Mouse (Mus musculus) embryonic facial prominence, embryonic 11.5 days (tissue): ENCODE results near the gene Crtc1. TPM values are rescaled to one million over a fixed set of nuclear protein-coding genes. Genes with fewer than 3 reads are reported as not detected.

Source experiments
- ATAC-seq: fragments of 200-750 bp; cut with Nextera tagmentation; replicated peaks from 2 replicates; pipeline ENCODE4 v1.8.0; 2017; ENCODE audit warnings: low read depth; ENCODE audit not compliant: insufficient number of reproducible peaks, low FRiP score, low TSS enrichment
- DNase-seq: peaks from one replicate; pipeline ENCODE4 v3.0.0-alpha.2; 2015; ENCODE audit warnings: low spot score
- H3K27ac ChIP-seq: fragments of 300-500 bp; sonication (generic); replicated peaks from 2 replicates; pipeline ENCODE4 v1.5.1; 2014; ENCODE audit warnings: mild to moderate bottlenecking, low read depth, low read length, control low read depth
- H3K27me3 ChIP-seq: fragments of 300-500 bp; sonication (generic); 2 replicates; pipeline ENCODE4 v1.6.1; 2014; ENCODE audit warnings: mild to moderate bottlenecking, low read length, moderate library complexity, mixed read lengths; ENCODE audit not compliant: control insufficient read depth, insufficient read depth
- H3K36me3 ChIP-seq: fragments of 300-500 bp; sonication (generic); replicated peaks from 2 replicates; pipeline ENCODE4 v1.6.1; 2014; ENCODE audit warnings: low read depth, mild to moderate bottlenecking, low read length, moderate library complexity, mixed read lengths; ENCODE audit not compliant: control insufficient read depth, insufficient read depth
- H3K4me1 ChIP-seq: fragments of 300-500 bp; sonication (generic); 2 replicates; pipeline ENCODE4 v1.6.1; 2014; ENCODE audit warnings: low read length, mixed read lengths; ENCODE audit not compliant: control insufficient read depth, insufficient read depth
- H3K4me2 ChIP-seq: fragments of 300-500 bp; sonication (generic); 2 replicates; pipeline ENCODE4 v1.6.1; 2014; ENCODE audit warnings: low read depth, mild to moderate bottlenecking, control low read depth, low read length, moderate library complexity
- H3K4me3 ChIP-seq: fragments of 300-500 bp; sonication (generic); 2 replicates; pipeline ENCODE4 v1.5.1; 2014; ENCODE audit warnings: low read depth, low read length, control low read depth
- H3K9ac ChIP-seq: fragments of 300-500 bp; sonication (generic); replicated peaks from 2 replicates; pipeline ENCODE4 v1.6.1; 2014; ENCODE audit warnings: mild to moderate bottlenecking, control low read depth, low read length
- H3K9me3 ChIP-seq: fragments of 300-500 bp; sonication (generic); replicated peaks from 2 replicates; pipeline ENCODE4 v1.6.1; 2016; ENCODE audit warnings: mild to moderate bottlenecking, low read length, inconsistent platforms, mixed read lengths; ENCODE audit not compliant: control insufficient read depth
- WGBS: fragments of 180-500 bp; shearing (Covaris S2); extraction: QIAGEN DNeasy Blood & Tissue Kit; methylation state at CpG from one replicate; pipeline ENCODE4 v1.1.7; 2014; 5-methylcytosine and 5-hydroxymethylcytosine counted together
- polyA plus RNA-seq: library from polyadenylated mRNA; unstranded; fragments of >200 nt; fragmentation: Nextera tagmentation; extraction: Ambion mirVana; gene quantifications from 2 replicates; pipeline ENCODE4 v1.2.1, GENCODE M21; 2014

Crtc1 gene
- polyA plus RNA-seq, 1 experiment from 2014 or later: 10.2 TPM

DNA sequence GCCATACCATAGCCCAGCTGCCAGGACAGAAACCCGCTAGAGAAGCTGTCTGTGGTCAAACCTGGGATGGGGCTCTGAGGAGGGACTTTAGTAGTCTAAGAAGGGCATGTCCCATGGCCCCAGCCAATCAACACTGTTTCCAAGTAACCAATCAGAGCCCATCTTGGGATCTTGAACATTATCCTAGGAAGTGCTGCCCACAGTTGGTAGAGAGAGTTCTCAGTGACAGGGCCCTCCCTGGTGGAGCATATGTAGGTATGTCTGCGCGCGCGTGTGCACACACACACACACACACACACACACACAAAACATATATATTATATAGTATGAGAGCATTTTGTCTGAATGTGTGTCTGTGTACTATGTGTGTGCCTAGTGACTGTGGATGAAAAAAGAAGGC, 46.3 kb downstream of the Crtc1 start:
- no peak overlapping the region for H3K4me2 ChIP-seq
- H3K4me1 ChIP-seq: no peaks in the 10 kb centered on the region
- DNase-seq (no peak), ATAC-seq (no peak)
- H3K4me3 ChIP-seq: no peak overlapping the region
- H3K36me3 ChIP-seq: no peaks in the 10 kb centered on the region
- H3K9me3 ChIP-seq: no peaks in the 10 kb centered on the region
- 85% methylated on average over 5 of the region's 5 CpGs for WGBS
- H3K27me3 ChIP-seq: no peaks in the 10 kb centered on the region
- H3K27ac ChIP-seq: no peak overlapping the region
- H3K9ac ChIP-seq: no peak overlapping the region

DNA sequence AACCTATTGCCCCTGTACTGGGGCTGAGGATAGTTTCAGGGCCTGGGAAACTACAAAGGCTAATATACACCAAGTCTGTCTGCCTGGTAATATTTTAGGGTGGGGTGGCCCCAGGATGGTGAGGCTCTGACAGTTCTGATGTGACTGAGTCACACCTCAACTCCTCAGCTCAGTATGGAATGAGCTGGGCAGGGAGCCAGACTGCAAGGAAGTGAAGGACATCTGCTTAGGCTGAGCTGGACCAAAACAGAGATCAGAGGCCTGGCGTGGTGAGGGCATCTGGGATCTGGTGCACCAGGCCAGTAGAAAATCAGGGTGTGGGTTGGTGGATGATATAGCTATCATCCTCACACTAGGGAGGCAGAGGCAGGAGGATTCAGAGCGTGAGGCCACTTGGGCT, 49.7 kb downstream of the Crtc1 start:
- no peaks in the 10 kb centered on the region for H3K9me3 ChIP-seq
- H3K36me3 ChIP-seq: no peaks in the 10 kb centered on the region; the same call in 1 of the 2 replicates
- no peak overlapping the region for H3K9ac ChIP-seq
- H3K4me3 ChIP-seq: no peak overlapping the region
- WGBS: 87% methylated on average over 2 of the region's 2 CpGs
- H3K4me2 ChIP-seq: no peak overlapping the region
- ATAC-seq: no peak
- H3K27me3 ChIP-seq: no peaks in the 10 kb centered on the region
- H3K4me1 ChIP-seq: no peaks in the 10 kb centered on the region
- DNase-seq: no peak
- H3K27ac ChIP-seq: no peak overlapping the region

GRCm38 (mm10) chr8:70383287-70383686, 56.1 kb downstream of the Crtc1 start:
- no peaks in the 10 kb centered on the region; the same call in 1 of the 2 replicates for H3K36me3 ChIP-seq
- H3K9me3 ChIP-seq: no peaks in the 10 kb centered on the region
- H3K4me3 ChIP-seq: no peak overlapping the region
- no peak overlapping the region for H3K9ac ChIP-seq
- ATAC-seq (peak; percentile 31; the same call in 1 of the 2 replicates), DNase-seq (peak; percentile 73)
- H3K4me1 ChIP-seq: no peaks in the 10 kb centered on the region
- no peaks in the 10 kb centered on the region for H3K27me3 ChIP-seq
- H3K27ac ChIP-seq: no peak overlapping the region
- no peak overlapping the region for H3K4me2 ChIP-seq
- 55% methylated on average over 3 of the region's 3 CpGs for WGBS

GRCm38 (mm10) chr8:70380069-70380468, 59.3 kb downstream of the Crtc1 start:
- Histone ChIP-seq H3K4me2 (no peak overlapping the region), H3K36me3 (no peaks in the 10 kb centered on the region), H3K9ac (no peak overlapping the region), H3K9me3 (no peaks in the 10 kb centered on the region), H3K4me1 (no peaks in the 10 kb centered on the region), H3K27me3 (peaks cover 26% of the 10 kb centered on the region), H3K27ac (no peak overlapping the region), H3K4me3 (no peak overlapping the region)
- DNase-seq (no peak), ATAC-seq (no peak)
- WGBS: 87% methylated on average over 12 of the region's 12 CpGs

- peaks cover 56% of the 10 kb centered on the region for H3K27me3 ChIP-seq
- H3K4me2 ChIP-seq: no peak overlapping the region
- H3K9ac ChIP-seq: no peak overlapping the region
- WGBS: 11% methylated on average over 15 of the region's 15 CpGs
- H3K4me1 ChIP-seq: peaks cover 6% of the 10 kb centered on the region
- H3K9me3 ChIP-seq: no peaks in the 10 kb centered on the region
- H3K27ac ChIP-seq: no peak overlapping the region
- H3K4me3 ChIP-seq: no peak overlapping the region
- no peaks in the 10 kb centered on the region for H3K36me3 ChIP-seq
- DNase-seq: no peak
- no peak for ATAC-seq
Measured at GRCm38 (mm10) chr8:70377049-70377448, 62.3 kb downstream of the Crtc1 start.

DNA sequence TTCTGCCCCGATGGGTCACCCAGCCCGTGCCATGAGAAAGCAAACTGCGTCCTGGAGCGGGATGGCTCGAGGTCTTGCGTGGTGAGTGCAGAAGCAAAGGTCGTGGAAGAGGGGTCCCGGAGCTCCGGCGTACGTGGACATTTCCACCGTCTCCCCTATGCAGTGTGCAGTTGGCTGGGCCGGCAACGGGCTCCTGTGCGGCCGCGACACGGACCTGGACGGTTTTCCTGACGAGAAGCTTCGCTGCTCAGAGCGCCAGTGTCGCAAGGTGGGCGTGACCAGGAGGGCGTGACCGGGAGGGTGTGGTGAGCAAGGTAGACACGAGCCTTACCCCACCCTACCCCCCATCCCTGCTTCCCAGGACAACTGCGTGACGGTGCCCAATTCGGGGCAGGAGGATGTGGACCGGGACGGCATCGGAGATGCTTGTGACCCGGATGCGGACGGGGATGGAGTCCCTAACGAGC, 63.1 kb downstream of the Crtc1 start:
- H3K9ac ChIP-seq: no peak overlapping the region
- ATAC-seq: no peak
- H3K4me1 ChIP-seq: peaks cover 6% of the 10 kb centered on the region
- DNase-seq: no peak
- H3K4me2 ChIP-seq: no peak overlapping the region
- no peak overlapping the region for H3K27ac ChIP-seq
- no peak overlapping the region for H3K4me3 ChIP-seq
- 8% methylated on average over 37 of the region's 37 CpGs for WGBS
- peaks cover 60% of the 10 kb centered on the region for H3K27me3 ChIP-seq
- no peaks in the 10 kb centered on the region for H3K36me3 ChIP-seq
- no peaks in the 10 kb centered on the region for H3K9me3 ChIP-seq

- Histone ChIP-seq H3K9ac (no peak overlapping the region), H3K36me3 (no peaks in the 10 kb centered on the region), H3K27me3 (peaks cover 60% of the 10 kb centered on the region), H3K9me3 (no peaks in the 10 kb centered on the region), H3K4me2 (no peak overlapping the region), H3K4me1 (peaks cover 6% of the 10 kb centered on the region), H3K27ac (no peak overlapping the region), H3K4me3 (no peak overlapping the region)
- no peak for DNase-seq
- ATAC-seq: no peak
- 7% methylated on average over 35 of the region's 35 CpGs for WGBS
Measured at GRCm38 (mm10) chr8:70375212-70375859, 64.0 kb downstream of the Crtc1 start.

- H3K27me3 ChIP-seq: peaks cover 60% of the 10 kb centered on the region
- H3K4me2 ChIP-seq: peak overlapping the region; percentile 47
- WGBS: 1% methylated on average over 42 of the region's 53 CpGs
- H3K9ac ChIP-seq: no peak overlapping the region; the same call in 1 of the 2 replicates
- H3K4me3 ChIP-seq: peak overlapping the region; percentile 30
- DNase-seq (peak; percentile 76), ATAC-seq (peak; percentile 61)
- H3K4me1 ChIP-seq: peaks cover 6% of the 10 kb centered on the region
- no peak overlapping the region for H3K27ac ChIP-seq
- H3K36me3 ChIP-seq: no peaks in the 10 kb centered on the region
- H3K9me3 ChIP-seq: no peaks in the 10 kb centered on the region
Measured at GRCm38 (mm10) chr8:70374318-70374927, 65.0 kb downstream of the Crtc1 start.
